Mouse (Mus musculus) CH12F3 (cell line): ENCODE measurements at regions not wholly inside any gene's neighbourhood (a gene's known extent, or its start where the extent isn't known, plus 50 kb on each side); places are given as distances from the start of the nearest gene placed in this dataset.

Experiments
- in situ Hi-C: fragments of 300-500 bp; cut with MboI; formaldehyde crosslinking; loops from 2 replicates; pipeline ENCODE4 v1.14.3; 2020; ENCODE audit warnings: low sequenced_read_pairs

DNA sequence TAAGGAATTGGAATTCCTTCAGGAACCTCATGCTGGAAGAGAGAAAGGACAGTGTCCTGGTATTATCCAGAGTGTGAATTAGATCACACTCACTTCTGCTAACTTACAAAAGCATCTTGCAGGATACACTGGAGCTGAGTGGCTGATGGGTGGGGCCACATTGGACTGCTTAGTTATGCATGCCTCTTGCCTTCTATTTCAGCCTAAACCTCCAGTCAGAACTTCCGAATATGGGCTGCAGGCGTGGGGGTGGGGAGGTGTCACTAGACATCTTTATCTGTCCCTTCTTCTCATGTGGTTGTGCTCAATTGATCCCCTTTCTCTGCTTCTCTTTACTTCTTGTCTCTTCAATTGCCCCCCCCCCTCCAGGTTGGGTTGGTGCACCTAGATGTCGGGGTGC is 279.5 kb downstream of the Cd83 start:
- in situ Hi-C loops = no loop called here

DNA sequence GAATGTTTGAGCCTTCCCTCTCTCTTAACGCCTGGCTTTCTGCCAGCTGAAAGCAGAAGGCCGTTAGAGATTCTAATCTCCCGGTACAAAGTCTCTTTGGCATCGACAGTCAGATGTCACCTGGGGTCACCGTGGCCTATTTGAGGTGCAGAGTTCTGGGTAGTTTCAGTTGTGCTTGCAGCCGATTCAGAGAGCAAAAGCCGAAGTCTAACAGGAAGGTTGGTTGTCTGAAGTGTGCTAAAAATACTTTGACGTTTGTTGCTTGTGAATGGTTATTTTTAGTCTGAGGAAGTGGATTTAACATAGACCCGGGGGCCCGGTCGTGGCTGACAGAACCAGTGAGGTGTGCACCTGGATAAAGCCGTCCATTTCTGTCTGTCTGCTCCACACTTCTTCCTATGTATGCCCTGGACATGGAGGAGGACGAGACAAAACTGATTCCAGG is 281.2 kb downstream of the Cd83 start:
- in situ Hi-C loops = no loop called here

DNA sequence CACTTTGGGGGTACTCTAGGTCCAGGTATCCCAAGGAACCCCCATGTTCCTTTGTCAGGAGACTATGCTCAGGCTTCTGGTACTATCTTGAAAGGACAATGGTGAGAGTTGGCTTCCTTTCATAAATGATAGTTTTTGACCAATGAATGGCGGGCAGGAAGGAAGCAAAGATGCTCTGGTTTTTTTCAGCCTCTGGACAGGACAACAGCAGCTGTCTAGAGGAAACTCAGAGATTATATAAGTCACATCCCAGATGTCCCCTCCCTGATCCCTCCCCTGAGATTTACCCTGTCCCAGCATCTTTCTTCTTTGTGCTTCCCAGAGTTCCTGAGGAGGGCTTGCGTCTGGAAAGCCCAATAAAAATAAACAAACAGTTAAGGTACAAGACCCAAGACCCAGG is 282.7 kb downstream of the Cd83 start:
- in situ Hi-C loops = no loop called here

DNA sequence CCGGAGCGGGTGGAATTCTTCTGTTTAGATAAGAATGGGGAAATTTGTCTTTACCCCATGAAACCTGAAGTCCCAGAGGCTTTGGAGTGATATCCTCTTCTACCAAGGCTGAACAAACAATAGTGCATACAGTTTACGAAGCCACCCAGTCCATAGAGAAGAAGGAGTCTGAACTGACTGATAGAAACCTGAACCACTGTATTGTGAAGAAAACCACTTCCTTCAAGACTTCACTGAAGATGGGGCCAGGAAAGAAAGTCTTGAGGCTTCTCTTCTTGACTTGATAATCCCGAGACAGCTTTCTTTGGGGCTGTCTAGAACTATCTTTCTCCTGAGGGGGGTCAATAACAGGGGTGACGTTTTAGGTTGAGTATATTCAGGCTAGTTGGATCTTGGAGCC is 284.4 kb downstream of the Cd83 start:
- in situ Hi-C loops = no loop called here

DNA sequence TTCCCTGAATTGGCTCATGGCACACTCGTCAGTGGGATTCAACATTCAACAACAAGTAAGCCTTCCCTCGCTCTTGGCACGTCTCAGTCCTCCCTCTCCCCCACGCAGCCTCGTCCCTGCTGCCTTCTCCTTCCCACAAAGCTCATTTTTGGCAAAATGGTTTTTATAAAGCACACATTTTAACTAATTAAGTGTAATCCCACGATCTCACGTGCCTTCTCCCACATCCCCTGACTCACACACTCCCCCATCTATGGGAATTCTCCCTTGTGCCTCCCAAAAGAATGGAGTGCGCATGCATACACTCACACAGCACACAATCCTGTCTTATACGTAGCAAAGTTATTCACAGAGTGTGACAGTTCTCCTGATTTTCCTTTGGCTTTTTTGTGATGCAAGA is 288.5 kb downstream of the Cd83 start:
- in situ Hi-C loops = no loop called here

DNA sequence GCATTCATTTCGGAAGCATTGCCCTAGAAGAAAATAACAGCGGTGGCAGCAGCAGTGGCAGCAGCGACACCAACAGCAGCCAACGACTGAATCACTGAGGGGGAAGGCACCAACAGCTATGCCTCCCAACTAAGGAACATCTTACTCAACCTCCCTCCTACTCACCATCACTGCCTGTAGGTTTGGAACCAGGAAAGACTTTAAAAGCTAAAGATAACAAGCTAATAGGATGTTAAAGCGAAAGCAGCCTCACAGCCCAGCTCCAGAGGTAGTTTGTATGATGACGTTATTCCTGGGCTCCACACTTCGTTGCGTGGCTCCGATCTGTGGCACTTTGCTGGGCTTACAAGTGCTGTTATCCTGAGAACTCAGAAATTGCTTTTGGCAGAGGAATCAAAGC is 289.6 kb downstream of the Cd83 start:
- in situ Hi-C loops = no loop called here

DNA sequence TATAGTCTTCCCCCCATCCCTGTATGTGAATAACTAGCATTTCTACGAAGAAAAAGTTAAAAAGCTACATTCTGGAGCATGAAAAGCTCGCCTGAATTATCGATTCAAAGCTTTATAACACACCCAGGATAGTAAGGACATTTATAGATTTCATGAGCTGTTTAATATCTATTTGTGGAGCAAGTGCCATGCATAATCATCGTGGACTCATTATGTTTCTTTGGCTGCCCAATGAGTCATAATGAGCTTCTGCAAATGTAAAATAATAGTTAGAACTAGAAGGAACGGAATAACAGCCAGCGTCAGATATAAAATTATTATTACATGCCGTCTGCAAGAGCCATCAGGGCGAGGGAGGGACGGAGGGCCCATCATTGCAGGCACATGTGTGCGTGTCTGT is 292.4 kb downstream of the Cd83 start:
- in situ Hi-C loops = no loop called here

DNA sequence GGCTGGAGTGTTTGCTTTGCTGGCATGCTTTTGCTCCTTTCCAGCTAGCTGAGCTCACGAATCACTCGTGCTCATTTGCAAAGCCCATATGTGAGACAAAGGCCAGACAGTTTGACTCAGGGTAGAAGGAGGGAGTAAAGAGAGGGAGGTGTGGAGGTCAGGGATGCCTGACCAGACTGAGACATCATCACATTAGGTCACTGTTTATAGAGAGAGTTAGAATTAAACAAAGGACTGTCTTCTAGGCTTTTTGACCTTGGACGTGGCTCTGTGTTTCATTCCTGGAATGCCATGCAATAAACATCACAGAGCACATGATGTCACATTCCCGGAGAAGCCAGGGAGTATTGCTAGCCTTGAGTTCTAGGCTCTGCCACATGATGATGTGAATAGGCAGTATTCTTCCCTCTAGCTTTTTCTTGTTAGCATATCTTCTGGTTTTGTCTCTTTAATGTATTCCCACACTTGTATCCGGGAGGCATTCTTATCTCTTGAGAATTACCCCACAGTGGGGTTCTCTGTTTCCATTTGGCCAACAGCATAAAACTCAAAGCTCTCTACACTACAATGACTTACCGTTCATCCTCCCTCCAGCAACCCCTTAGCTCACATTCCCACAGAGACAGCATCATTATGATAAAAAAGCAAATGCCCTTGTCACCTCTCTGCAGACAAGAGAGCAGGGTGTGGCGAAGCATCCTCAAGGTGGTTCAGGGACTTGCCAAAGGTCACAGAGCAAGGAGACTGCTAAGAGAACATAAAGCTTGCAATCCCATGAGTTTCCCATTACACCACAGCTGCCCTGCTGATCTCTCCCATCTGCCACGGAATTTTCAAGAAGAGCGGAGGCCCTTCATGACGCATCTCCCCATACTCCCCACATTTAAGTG is 301.3 kb downstream of the Cd83 start:
- in situ Hi-C loops = no loop called here

DNA sequence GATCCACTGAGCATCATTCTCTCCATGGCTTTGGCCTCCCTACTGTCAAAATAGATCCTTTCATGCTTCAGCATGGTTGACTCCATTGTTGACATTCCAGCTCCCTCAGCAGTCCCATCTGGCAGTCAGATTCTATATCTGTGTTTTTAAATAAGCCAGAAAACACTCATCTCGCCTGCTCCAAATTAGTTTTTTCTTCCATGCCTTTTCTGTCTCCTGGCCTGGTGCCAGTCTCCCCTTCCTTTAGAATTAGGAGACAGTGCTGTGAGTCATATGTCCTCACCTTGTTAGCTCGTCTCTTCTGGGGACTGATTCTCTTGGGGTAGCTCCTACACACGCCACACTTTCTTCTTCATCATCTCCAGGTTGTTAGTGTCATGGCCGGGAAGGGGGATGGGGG is 302.2 kb downstream of the Cd83 start:
- in situ Hi-C loops = no loop called here

DNA sequence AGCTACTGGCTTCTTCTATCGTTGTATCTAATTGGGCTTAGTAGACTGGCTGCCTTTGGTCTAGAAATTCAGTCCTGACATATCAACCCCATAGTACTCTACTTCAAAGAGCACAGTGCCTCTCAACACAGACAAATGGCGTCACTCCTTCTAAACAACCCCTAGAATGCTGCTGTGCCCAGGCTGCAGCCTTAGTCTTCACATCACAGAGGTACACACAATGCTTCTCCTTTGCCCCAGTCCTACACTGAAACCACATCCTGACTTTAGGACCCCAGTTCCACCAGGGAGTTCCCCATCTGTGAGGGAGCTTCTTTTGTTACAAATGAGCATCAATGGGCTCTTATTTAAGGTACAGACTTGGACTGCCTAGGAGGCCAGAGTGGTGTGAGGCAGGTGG is 312.6 kb downstream of the Cd83 start:
- in situ Hi-C loops = no loop called here

DNA sequence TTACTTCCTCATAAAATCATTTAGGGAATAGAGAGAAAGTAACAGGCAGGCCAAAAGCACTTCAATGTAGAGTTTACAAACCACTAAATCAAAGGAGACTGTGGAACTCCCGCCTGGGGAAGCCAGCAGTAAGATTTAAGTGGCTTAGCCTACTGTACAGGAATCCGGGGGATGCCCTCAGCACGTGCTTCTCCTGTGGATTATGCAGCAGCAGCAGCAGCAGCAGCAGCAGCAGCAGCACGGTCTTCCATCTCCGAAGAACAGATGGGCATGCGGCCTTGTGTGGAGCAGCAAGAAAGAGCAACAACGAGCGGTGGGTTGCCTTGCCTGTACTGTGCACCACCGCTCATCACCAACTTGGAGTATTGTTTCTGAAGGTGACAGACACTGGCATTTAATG is 314.9 kb downstream of the Cd83 start:
- in situ Hi-C loops = no loop called here

DNA sequence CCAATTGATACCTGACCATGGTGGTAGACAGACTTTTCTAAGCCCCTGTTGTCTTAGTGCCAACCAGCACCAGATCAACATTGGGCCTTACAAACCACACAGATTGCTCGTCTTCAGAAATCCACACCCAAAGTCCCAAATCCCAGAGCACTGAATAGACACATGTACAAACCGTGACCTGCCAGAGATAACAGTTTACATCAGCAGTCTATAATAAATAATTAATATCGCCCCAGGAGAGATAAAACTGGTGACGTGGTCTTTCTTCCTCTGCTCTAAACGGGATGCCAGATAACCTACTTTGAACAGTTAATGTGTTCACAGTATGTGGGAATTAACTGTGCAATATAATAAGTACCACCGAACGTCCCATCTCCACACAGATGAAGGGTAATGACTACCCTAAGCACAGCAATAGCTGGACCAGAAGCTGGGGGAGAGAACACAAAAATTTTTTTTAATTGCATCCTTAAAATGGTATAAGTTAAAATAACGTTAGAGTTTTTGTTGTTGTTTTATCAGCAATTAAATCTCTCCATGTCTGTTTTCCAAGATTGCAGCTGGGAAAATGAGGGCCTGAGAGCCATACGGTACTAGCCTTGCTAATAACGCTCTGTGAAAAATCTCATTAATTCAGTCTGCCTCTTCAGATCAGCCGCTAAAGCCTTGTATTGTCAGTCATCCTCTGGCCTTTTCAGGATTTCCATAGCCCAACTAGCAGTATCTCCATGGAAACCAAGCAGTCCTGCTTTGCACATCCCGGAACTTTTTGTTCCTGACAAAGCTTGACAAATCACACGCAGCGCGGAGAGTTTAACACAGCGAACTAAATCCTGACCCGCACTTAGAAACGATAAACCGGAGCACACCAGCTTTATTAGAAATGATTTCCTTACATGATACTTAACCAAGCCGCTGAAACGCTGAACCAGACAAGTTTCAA is 315.8 kb downstream of the Cd83 start:
- in situ Hi-C loops = no loop called here

DNA sequence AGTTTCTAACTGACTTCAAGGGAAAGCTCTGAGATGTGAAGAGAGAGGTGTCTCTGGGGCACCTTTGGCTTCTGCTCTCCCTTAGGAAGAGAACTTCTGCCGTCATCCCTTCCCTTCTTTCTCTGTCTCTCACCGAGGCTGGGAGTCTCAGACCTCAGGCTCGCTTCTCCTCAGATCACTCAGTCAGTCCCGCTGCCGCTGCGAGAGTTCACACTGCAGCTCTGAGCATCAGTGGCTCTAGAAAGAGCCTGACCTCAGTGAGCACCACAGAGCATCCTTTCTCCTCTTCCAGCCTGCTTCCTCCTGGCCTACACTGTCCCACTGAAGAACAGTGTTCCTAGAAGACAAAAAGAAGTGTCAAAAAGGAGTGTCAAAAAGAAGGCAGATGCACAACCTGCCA is 316.6 kb downstream of the Cd83 start:
- in situ Hi-C loops = no loop called here

DNA sequence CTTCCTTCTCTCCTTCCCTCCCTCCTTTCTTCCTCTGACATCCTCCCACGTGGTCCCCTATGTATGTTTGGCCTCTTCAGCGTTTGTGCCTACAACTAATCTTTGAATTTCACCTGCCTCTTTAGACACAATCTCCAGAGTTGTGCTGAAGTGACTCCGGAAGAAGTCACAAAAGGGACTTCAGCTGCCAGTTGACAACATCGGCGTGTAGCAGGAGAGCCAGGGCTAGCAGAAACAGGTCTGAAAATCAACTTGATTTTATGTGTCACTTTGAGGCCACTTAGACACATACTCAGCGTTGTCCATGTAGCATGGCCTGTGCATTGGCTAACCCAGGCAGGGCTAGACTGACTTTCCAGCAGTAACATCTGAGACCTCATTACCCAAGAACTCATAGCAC is 317.2 kb downstream of the Cd83 start:
- in situ Hi-C loops = no loop called here

DNA sequence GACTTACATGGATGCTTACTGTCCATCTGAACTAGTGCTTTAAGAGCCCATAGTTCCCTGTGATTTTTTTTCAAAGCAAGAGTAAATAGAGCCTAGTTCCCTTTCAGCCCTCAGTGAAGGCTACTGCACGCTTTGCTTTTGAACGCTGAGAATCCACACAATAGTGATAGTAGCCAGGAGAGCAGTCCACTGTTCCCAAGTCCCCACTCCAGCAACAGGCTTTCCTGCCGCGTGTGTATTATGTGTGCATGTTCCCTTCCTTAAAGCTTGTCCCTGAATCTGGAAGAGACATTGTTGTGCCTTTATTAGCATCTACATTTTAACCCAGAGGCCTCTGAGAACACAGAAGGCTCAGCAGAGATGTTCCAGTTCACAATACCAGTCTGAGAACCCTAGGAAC is 317.7 kb downstream of the Cd83 start:
- in situ Hi-C loops = no loop called here

DNA sequence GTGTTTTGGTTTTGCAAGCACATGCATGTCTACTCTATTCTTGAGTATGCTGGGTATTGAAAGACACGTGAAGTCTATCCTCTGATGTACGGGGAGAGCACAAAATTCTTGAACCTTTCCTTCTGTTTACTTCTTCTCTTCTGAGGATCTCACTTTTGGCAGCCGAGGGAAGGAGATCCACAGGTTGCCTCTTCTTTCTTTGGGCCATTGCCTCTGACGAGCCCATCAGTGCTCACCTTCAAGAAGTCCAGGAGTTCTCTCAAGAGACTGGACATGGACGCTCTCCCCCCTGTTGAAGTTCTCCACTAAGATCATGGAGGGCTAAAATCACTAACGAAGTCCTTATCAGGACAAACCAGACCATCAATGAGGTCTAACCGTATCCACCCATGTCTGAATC is 318.8 kb downstream of the Cd83 start:
- in situ Hi-C loops = no loop called here

DNA sequence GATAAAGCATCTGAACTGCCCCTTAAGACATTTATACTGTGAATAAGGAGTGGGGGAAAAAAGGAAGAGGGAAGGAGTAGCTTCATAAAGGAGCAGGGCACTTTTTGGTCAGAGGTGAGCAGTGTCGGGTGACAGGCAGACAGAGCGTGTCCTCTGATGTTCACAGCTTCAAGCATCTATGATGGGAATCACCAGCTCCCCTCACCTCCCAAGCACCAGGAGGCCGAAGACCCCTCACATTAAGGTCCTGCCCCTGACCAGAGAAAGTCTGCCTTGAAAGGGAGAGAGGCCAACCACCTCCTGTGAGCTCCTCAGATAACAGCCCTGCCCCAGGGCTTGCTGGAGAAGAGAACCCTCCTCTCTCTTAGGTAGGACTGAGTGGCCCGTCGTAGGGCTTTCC is 320.6 kb downstream of the Cd83 start:
- in situ Hi-C loops = no loop called here

DNA sequence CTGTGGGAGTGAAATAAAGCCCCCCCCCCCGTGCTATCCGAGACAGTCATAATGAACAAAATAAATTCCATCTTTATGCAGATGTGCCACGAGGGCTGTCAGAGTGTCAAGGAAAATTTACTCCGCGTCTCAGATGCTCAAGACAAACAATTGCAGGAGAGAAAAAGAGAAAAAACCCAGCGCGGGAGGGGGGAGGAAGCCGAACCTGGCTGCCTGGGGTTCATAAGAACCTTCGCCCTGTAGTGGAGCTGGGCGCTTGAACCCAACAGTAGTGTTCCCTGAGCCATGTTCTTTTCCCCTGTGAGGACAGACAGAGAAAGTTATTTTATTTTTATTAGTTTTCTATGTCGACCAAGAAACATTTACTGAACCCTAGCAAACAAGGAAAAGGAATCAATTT is 324.1 kb downstream of the Cd83 start:
- in situ Hi-C loops = no loop called here

DNA sequence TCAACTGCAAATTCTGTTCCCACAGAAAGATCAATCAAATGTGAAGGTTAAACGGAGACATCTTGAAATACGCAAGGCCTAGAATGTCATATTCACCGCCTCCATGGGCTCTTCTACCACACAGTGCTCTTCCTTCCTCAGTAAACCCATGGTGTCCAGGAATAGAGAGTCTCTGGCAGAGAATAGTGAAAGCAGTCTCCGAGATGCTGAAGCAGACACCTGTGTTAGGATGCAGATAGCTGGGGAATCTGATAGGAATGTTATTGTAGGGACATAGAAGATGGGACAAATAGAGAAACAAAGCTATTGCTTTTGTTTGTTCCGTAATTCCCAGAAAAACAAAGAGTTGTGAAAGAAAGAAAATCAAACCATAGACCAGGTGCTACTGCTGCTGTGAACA is 328.5 kb downstream of the Cd83 start:
- in situ Hi-C loops = no loop called here

DNA sequence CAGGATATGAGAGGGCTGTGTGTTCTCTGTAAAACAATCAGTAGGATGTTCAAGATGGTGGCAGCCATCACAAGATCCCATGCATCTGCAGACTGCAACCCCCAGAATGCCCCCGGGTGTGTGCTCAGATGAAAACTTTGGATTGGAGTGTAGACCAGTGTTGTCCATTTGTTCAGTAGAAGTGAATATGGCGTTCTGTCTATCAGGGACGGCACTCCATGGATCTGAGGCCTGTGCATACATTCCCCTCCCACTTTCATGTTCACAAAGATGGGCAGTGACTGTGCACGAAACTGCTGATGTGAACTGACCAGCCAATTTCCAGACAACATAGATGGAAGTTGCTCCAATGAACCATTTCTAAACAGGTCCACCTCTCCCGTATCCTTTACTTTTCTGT is 330.3 kb downstream of the Cd83 start:
- in situ Hi-C loops = no loop called here

DNA sequence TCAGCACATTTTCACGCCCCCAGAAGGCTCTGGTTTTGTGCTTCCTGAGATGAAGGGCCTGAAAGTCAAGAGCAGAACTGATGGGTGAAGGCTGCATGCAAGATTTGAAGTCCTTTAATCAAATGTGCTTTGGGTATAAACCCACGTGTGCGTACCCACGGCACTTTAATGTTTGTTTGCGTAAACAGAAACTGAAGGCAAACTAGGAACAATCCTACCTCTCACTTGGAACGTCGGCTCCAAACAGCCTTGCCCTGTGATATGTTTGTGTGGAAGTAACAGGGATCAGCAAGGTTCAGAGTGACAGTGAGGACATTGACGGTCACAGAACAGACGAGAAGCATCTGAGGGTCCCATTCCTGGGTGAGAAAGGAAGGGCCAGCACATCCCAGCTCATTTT is 333.3 kb downstream of the Cd83 start:
- in situ Hi-C loops = no loop called here

DNA sequence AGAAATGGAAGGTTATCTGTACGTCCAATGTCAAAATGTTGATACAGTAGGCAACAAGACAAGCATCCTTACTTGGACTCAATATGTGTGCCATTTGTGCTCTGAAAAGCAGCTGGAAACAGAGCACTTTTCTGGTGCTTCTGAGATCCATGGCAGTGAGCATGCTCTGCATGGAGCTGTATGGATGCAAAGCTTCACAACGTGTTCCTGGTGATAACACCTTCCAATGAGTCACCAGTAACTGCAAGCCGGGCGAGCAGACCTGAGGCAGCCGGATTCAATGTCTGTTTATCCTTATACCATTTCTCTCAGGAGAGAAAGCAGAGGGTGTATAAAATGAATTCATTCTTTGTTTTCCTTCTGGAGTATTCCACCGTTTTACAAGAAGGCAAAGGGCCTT is 334.3 kb downstream of the Cd83 start:
- in situ Hi-C loops = no loop called here
